Mouse (Mus musculus) frontal cortex, adult (tissue): Measurements from ENCODE around the gene Adra2a.

Experiments
- ATAC-seq: cut with Nextera tagmentation; 2 replicates; pipeline ENCODE4 v1.9.2; 2017; ENCODE audit warnings: mild to moderate bottlenecking, moderate library complexity, mixed read lengths; ENCODE audit not compliant: low TSS enrichment

Adra2a gene

DNA sequence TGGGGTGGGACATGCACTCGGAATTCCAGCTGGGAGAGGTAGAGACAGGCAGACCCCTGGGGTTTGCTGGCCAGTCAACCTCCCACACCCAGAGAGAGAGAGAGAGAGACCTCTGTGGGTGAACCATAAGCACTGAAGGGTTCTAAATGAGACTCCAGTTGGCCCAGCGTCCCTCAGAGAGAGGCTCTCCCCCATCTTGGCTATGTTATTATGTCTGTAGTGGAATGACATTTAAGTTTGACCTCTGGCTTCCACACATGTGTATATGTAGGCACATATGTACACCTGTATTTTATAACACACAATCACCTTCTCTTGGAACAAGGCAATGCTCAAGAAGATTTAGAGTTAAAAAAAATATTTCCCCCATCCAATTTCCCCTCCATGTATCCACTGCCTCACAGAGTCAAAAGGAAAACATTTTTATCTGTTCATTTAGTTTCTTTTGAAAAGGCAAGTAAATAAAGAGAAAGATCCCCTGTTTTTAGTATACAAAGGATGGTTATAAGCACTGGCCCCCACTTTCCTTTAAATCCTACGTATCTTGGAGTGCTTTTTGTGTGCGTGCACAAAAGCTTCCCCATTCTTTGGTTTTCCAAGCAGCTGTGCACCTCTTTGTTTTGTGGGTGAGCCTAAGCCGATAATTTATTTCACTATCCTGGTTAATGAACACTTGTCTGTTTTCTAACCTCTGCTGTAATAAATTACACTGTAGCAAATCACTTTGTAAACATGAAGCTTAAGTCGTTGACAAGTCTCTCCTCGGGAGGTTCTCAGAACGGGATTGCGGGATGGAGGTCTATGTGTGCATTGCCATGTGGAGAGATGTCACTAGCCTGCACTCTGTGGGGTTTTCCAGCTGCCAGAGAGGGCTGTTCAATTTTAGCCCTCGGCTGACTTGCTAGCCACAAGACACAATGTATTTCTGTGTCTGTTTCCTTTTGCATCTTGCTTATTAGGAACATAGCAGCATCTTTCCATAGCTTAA is 32.7 kb downstream of the Adra2a start:
- ATAC-seq: no peak

DNA sequence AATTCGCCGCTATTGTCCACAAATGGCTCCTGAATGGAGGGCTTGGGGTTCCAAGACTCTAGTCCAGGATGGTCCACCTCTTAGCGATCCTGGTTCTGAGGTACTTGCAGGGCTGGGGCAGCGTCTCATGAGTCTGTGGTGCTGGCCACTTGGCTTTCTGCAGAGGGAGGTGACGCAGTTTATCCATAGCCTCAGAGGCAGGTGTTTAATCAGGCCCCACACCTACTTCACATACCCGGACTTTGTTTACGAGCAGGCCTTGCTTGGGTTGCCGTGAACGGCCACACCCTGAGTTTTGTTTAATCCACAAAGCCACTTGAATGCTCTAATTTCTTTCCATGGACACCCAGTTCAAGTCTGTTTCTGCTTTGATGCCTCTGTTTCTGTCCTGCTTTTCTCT is 37.4 kb downstream of the Adra2a start:
- ATAC-seq: no peak

DNA sequence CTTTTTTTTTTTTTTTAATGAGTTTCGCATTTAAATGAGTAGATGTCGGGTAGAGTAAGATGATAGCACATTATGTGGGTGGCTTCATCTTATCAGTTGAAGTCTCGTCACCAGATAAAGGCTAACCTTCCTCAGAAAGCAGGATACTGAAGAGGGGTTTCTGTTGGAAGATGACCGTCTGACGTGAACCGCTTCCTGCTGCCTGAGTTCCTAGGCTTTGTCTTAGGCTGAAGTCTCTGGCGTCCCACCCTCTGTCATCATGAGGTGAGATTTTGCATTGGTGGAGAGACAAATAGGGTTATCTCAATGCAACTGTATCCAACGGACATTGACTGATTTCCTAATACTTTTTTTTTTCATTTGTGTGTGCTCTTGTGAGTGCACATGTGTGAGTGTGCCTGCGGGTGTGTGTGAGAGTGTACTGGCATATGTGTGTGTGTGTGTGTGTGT is 37.8 kb downstream of the Adra2a start:
- no peak for ATAC-seq

DNA sequence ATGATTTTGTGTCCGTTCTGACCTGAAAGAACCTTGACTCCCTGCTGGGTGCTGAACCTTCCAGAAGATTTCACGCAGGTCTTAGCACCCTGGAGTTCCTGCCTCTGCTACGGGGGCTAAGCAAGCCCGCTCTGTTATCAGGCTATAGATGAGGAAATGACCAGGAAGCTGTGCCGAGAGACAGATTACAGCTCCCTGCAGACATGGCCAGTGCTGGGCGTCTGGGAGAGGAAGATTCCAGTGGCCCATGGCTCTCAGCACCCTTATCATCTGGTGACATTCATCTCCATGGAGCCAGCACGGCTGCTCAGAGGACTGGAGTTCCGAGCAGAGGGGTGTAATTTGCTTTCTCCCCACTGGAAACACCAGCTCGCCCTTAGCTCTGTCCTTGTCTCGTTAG is 43.4 kb downstream of the Adra2a start:
- no peak for ATAC-seq

DNA sequence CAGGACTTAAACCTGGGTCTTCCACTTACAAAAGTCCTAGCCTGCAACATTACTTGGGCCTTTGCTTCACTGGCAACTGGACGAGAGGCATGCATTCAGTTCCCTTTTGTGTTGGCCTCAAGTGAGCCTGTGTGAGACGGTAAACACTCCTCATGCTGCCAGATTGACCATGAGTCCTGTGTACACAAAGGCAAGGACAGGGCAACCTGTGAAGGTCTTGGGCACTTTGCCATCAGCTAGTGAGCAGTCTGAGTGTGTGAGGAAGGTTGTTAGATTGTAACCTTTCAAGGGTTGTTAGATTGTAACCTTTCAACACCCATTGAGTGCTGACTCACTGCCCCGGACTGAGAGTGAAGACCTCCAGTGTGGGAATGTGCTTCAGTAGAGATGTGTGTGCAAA is 49.6 kb downstream of the Adra2a start:
- ATAC-seq: no peak

DNA sequence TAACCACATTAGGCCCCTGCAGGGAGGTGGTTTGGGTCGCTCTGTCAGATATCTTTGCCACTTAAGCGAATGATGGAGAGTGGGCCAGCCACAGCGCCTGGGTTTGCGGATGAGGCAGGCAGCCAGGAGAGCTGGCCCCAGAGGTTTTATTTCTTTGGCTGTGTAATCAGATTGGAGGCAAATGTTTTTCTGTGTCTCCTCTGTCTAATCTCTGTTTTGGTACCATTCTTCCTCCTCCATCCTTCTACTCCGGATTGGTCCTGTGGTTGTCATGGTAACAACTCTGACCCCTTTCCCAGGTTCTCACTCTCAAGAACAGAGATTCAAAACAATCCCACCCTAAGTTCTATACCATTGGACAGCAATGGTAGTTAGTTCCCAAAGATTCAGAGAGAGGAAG is 51.8 kb downstream of the Adra2a start:
- no peak for ATAC-seq

DNA sequence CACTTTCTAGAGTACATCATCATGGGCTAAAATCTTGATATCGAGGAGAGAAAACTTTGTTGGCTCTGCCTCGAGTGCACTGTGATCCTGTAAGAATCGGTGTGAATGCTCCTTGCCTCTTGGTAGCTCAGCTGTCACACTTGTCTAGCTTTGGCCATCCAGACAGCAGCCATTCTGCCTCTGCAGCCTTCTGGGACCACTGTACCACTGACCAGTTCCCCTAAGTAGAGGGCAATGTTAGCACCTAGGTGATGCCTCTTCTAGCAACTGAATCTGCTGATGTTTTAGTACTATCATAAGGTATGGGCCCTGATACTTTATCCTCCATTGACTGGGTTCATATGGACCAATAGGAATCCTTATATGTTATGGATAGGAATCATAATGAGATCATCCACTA is 54.4 kb downstream of the Adra2a start:
- ATAC-seq: no peak
